Mouse (Mus musculus) heart, embryonic 13.5 days (tissue): ENCODE data around the gene Aars2. TPM values are rescaled to one million over a fixed set of nuclear protein-coding genes. Genes with fewer than 3 reads are reported as not detected.
A peak's percentile ranks its signal among the peaks of the same experiment; 100 is the strongest.

Source experiments
- ATAC-seq: fragments of 200-750 bp; cut with Nextera tagmentation; 2 replicates; pipeline ENCODE4 v1.8.0; 2017; ENCODE audit warnings: moderate TSS enrichment; ENCODE audit not compliant: insufficient number of reproducible peaks, low FRiP score, low TSS enrichment; ENCODE audit errors: extremely low read depth
- H3K27ac ChIP-seq: fragments of 300-500 bp; sonication (generic); replicated peaks from 2 replicates; pipeline ENCODE4 v1.5.1; 2015; ENCODE audit warnings: moderate library complexity, mild to moderate bottlenecking, inconsistent platforms
- H3K27me3 ChIP-seq: fragments of 300-500 bp; sonication (generic); replicated peaks from 2 replicates; pipeline ENCODE4 v1.6.1; 2015; ENCODE audit warnings: mild to moderate bottlenecking, inconsistent platforms
- H3K36me3 ChIP-seq: fragments of 300-500 bp; sonication (generic); 2 replicates; pipeline ENCODE4 v1.6.1; 2015; ENCODE audit warnings: mild to moderate bottlenecking, inconsistent platforms
- H3K4me1 ChIP-seq: fragments of 300-500 bp; sonication (generic); 2 replicates; pipeline ENCODE4 v1.6.1; 2015; ENCODE audit warnings: inconsistent platforms
- H3K4me2 ChIP-seq: fragments of 300-500 bp; sonication (generic); 2 replicates; pipeline ENCODE4 v1.6.1; 2015; ENCODE audit warnings: inconsistent platforms, mild to moderate bottlenecking, moderate library complexity
- H3K4me3 ChIP-seq: fragments of 300-500 bp; sonication (generic); 2 replicates; pipeline ENCODE4 v1.5.1; 2015; ENCODE audit warnings: moderate library complexity, mild to moderate bottlenecking, inconsistent platforms
- H3K9ac ChIP-seq: fragments of 300-500 bp; sonication (generic); 2 replicates; pipeline ENCODE4 v1.6.1; 2015; ENCODE audit warnings: inconsistent platforms, mild to moderate bottlenecking, moderate library complexity
- H3K9me3 ChIP-seq: fragments of 300-500 bp; sonication (generic); 2 replicates; pipeline ENCODE4 v1.6.1; 2016; ENCODE audit warnings: inconsistent platforms
- WGBS: fragments of 180-500 bp; shearing (Covaris S2); methylation state at CpG from one replicate; pipeline ENCODE4 v1.1.7; 2015; ENCODE audit warnings: mixed read lengths; 5-methylcytosine and 5-hydroxymethylcytosine counted together
- polyA plus RNA-seq: library from polyadenylated mRNA; unstranded; fragments of >200 nt; fragmentation: Nextera tagmentation; extraction: Ambion mirVana; gene quantifications from 2 replicates; pipeline ENCODE4 v1.2.1, GENCODE M21; 2015

Aars2 gene
- polyA plus RNA-seq, 1 experiment from 2014 or later, result 19.8 TPM

DNA sequence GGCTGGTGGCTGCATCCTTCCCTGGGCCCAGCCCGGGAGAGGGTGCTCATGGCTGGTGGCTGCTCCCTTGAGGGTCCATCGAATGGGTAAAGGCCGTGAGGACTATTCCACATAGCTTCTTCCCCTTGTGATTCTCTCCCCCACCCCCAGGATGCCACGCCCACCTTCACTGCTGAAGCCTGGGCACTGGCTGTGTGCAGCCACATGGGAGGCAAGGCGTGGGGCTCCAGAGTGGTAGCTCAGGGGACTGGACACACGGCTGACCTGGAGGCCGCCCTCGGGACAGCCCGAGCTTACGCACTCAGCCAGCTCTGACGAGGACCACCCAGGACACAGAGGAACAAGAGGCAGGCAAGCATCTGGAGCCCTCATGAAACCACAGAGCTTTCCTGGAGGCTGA lies 13.5 kb downstream of the Aars2 start:
- peaks cover 41% of the 10 kb centered on the region for H3K36me3 ChIP-seq
- H3K9me3 ChIP-seq, result no peaks in the 10 kb centered on the region
- H3K4me1 ChIP-seq, result peaks cover 39% of the 10 kb centered on the region
- 84% methylated on average over 11 of the region's 11 CpGs for WGBS
- H3K4me2 ChIP-seq, result no peak overlapping the region
- no peak overlapping the region for H3K4me3 ChIP-seq
- H3K9ac ChIP-seq, result no peak overlapping the region
- no peak for ATAC-seq
- H3K27me3 ChIP-seq, result peaks cover 18% of the 10 kb centered on the region
- no peak overlapping the region for H3K27ac ChIP-seq

DNA sequence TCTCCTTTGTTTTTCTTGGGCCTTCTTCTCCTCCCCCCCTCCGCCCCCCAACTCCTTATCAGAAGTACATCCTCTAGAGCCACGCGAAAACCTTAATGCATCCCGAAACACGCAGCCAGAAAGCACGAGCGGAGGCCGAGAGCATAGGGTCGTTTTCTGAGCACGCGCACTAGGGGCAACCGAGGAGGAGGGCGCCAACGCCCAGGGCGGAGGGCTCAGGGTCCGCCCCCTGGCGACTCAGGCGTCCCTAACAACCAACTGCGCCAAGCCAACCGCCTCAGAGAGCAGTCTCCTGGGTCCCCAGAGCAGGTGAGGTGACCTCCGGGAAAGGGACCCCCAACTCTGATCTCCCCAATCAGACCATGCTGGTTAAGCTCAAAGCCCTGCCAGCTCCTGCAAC lies 16.6 kb downstream of the Aars2 start, which contains the start of gene Tcte1:
Tcte1 (plus strand) TSS at position 172 of the 400 bp plus-strand sequence.
- Histone ChIP-seq H3K4me3 (peak within 1 kb of the TSS; percentile 50), H3K27me3 (peaks cover 37% of the 10 kb centered on the region), H3K9me3 (no peaks in the 10 kb centered on the region), H3K4me2 (peak within 1 kb of the TSS; percentile 79), H3K9ac (peak within 1 kb of the TSS; percentile 76), H3K4me1 (peaks cover 37% of the 10 kb centered on the region), H3K27ac (no peak within 1 kb of the TSS), H3K36me3 (peaks cover 27% of the 10 kb centered on the region)
- WGBS, result 1% methylated on average over 20 of the region's 21 CpGs
- ATAC-seq, result no peak

- 72% methylated on average over 4 of the region's 4 CpGs for WGBS
- H3K9ac ChIP-seq, result no peak overlapping the region
- peaks cover 10% of the 10 kb centered on the region for H3K36me3 ChIP-seq
- H3K4me2 ChIP-seq, result no peak overlapping the region
- no peak overlapping the region for H3K4me3 ChIP-seq
- H3K4me1 ChIP-seq, result peaks cover 37% of the 10 kb centered on the region
- peaks cover 54% of the 10 kb centered on the region for H3K27me3 ChIP-seq
- no peaks in the 10 kb centered on the region for H3K9me3 ChIP-seq
- ATAC-seq, result no peak
- no peak overlapping the region for H3K27ac ChIP-seq
Measured at GRCm38 (mm10) chr17:45524961-45525360, 18.3 kb downstream of the Aars2 start.

- no peak overlapping the region for H3K27ac ChIP-seq
- no peak overlapping the region for H3K4me3 ChIP-seq
- H3K9ac ChIP-seq, result no peak overlapping the region
- H3K27me3 ChIP-seq, result peaks cover 70% of the 10 kb centered on the region
- ATAC-seq, result no peak
- no peaks in the 10 kb centered on the region for H3K36me3 ChIP-seq
- H3K4me1 ChIP-seq, result peaks cover 22% of the 10 kb centered on the region
- 17% methylated on average over 5 of the region's 5 CpGs for whole genome bisulfite sequencing
- peak overlapping the region; percentile 20; the same call in 1 of the 2 replicates for H3K4me2 ChIP-seq
- H3K9me3 ChIP-seq, result no peaks in the 10 kb centered on the region
Measured at GRCm38 (mm10) chr17:45526571-45526970, 19.9 kb downstream of the Aars2 start.

DNA sequence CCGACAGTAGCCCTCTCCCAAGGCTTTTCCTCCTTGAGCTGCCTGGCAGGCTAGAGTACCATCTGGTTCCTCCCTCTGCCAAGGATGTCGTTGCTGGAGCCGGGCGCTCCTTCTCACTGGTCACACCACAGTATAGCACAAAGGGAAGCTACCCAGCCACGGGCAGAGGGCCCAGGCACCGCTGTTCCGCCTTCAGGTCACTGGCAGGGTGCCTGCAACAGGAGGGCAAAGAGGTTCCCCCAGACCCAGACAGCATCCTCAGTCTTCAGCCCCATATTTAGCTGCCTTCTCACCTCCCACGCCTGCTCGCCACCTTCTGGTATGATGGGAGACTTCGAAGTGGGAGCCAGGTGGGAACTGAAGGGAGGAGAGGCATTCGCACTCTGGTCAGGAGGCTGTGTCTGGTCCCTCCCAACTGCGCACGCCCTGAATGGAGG lies 23.7 kb downstream of the Aars2 start:
- Histone ChIP-seq H3K27me3 (peaks cover 86% of the 10 kb centered on the region), H3K36me3 (no peaks in the 10 kb centered on the region)

DNA sequence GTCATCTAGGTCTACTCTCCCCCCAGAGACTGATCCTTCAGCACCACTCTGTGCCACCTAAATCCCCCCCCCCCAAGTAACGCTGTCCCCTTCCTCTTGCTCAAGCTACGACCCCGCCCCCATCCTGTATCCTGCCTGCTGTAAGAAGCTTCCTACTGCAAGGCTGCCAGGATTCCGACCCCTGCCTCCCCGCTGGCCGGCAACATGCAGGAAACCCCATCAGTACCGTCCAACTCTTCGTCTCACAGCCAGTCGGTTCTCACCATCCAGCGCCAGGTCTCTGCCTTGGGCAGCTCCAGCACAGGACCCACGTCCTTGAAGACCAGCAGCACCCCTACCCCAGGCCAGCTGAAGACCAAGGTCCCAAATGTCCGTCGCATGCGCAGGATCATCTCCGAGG lies 26.3 kb downstream of the Aars2 start:
- Histone ChIP-seq H3K27me3 (peaks cover 98% of the 10 kb centered on the region), H3K4me1 (no peaks in the 10 kb centered on the region), H3K27ac (no peak overlapping the region), H3K9me3 (no peaks in the 10 kb centered on the region), H3K9ac (no peak overlapping the region), H3K4me2 (no peak overlapping the region), H3K4me3 (no peak overlapping the region), H3K36me3 (no peaks in the 10 kb centered on the region)
- ATAC-seq, result no peak
- 49% methylated on average over 15 of the region's 15 CpGs for WGBS

More for the DNA sequence above, 23.7 kb downstream of the Aars2 start:
- no peak overlapping the region for H3K4me2 ChIP-seq
- ATAC-seq, result no peak
- no peaks in the 10 kb centered on the region for H3K9me3 ChIP-seq
- H3K27ac ChIP-seq, result no peak overlapping the region
- H3K9ac ChIP-seq, result no peak overlapping the region
- H3K4me3 ChIP-seq, result no peak overlapping the region
- 0 out of 2 replicates have a peak, but pooled peaks cover 3% of the 10 kb centered on the region for H3K4me1 ChIP-seq
- 42% methylated on average over 13 of the region's 13 CpGs for WGBS

GRCm38 (mm10) chr17:45536264-45536663 lies 29.6 kb downstream of the Aars2 start:
- 10% methylated on average over 5 of the region's 5 CpGs for WGBS

DNA sequence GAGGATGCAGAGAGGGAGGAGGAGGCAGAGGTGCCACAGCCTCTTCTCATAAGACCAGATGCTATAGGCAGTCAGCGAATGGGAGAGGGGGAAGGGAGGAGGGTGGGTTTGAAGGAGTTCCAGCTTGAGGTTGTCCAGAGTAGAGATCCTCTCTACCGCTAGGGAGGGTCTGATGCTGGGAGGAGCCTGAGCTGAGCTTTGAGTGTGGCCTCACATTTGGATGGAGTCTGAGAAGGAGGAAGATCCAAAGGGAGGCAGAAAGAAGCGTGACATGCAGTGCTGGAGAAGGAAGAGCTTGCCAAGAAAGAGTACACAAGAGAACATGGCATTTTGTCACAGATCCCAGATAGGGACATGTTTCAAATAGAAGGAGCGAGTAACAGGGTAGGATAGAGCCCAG lies 31.8 kb downstream of the Aars2 start:
- no peak overlapping the region for H3K4me2 ChIP-seq
- WGBS, result 56% methylated on average over 4 of the region's 4 CpGs
- ATAC-seq, result no peak
- H3K27ac ChIP-seq, result no peak overlapping the region
- no peaks in the 10 kb centered on the region for H3K36me3 ChIP-seq
- peaks cover 98% of the 10 kb centered on the region for H3K27me3 ChIP-seq
- no peak overlapping the region for H3K4me3 ChIP-seq
- H3K9ac ChIP-seq, result no peak overlapping the region
- no peaks in the 10 kb centered on the region for H3K9me3 ChIP-seq
- no peaks in the 10 kb centered on the region for H3K4me1 ChIP-seq

More at GRCm38 (mm10) chr17:45536264-45536663, 29.6 kb downstream of the Aars2 start:
- H3K4me1 ChIP-seq, result no peaks in the 10 kb centered on the region
- H3K4me3 ChIP-seq, result no peak overlapping the region
- H3K27ac ChIP-seq, result no peak overlapping the region
- no peak for ATAC-seq
- H3K27me3 ChIP-seq, result peaks cover 98% of the 10 kb centered on the region
- H3K9me3 ChIP-seq, result no peaks in the 10 kb centered on the region
- H3K4me2 ChIP-seq, result no peak overlapping the region
- H3K36me3 ChIP-seq, result no peaks in the 10 kb centered on the region
- H3K9ac ChIP-seq, result no peak overlapping the region

GRCm38 (mm10) chr17:45539664-45540063 lies 33.0 kb downstream of the Aars2 start:
- ATAC-seq, result no peak
- Histone ChIP-seq H3K27me3 (peaks cover 100% of the 10 kb centered on the region), H3K4me3 (no peak overlapping the region), H3K36me3 (no peaks in the 10 kb centered on the region), H3K4me1 (peaks cover 10% of the 10 kb centered on the region), H3K27ac (no peak overlapping the region), H3K9me3 (no peaks in the 10 kb centered on the region), H3K4me2 (no peak overlapping the region), H3K9ac (no peak overlapping the region)
- 64% methylated on average over 21 of the region's 21 CpGs for WGBS

GRCm38 (mm10) chr17:45542129-45542528 lies 35.5 kb downstream of the Aars2 start:
- WGBS, result 23% methylated on average over 6 of the region's 6 CpGs
- peaks cover 24% of the 10 kb centered on the region for H3K4me1 ChIP-seq
- peaks cover 100% of the 10 kb centered on the region for H3K27me3 ChIP-seq
- H3K36me3 ChIP-seq, result no peaks in the 10 kb centered on the region
- ATAC-seq, result no peak
- no peak overlapping the region for H3K4me2 ChIP-seq
- H3K27ac ChIP-seq, result no peak overlapping the region
- H3K4me3 ChIP-seq, result no peak overlapping the region
- H3K9ac ChIP-seq, result no peak overlapping the region
- H3K9me3 ChIP-seq, result no peaks in the 10 kb centered on the region

GRCm38 (mm10) chr17:45542705-45543104 lies 36.1 kb downstream of the Aars2 start:
- Histone ChIP-seq H3K4me2 (no peak overlapping the region), H3K9ac (no peak overlapping the region), H3K36me3 (no peaks in the 10 kb centered on the region), H3K27ac (no peak overlapping the region), H3K9me3 (no peaks in the 10 kb centered on the region), H3K4me1 (peaks cover 24% of the 10 kb centered on the region), H3K4me3 (no peak overlapping the region), H3K27me3 (peaks cover 100% of the 10 kb centered on the region)
- no peak for ATAC-seq
- 66% methylated on average over 2 of the region's 2 CpGs for WGBS

GRCm38 (mm10) chr17:45543115-45543514 lies 36.5 kb downstream of the Aars2 start:
- no peak overlapping the region for H3K9ac ChIP-seq
- no peak overlapping the region for H3K4me3 ChIP-seq
- H3K4me2 ChIP-seq, result no peak overlapping the region
- peaks cover 100% of the 10 kb centered on the region for H3K27me3 ChIP-seq
- no peaks in the 10 kb centered on the region for H3K36me3 ChIP-seq
- no peak overlapping the region for H3K27ac ChIP-seq
- ATAC-seq, result no peak
- WGBS, result 13% methylated on average over 1 of the region's 1 CpGs
- peaks cover 24% of the 10 kb centered on the region for H3K4me1 ChIP-seq
- H3K9me3 ChIP-seq, result no peaks in the 10 kb centered on the region
